ENCODE assay signal across 28 mouse cellular contexts in genomic region chr2:117958737-117959136, GRCm38 (mm10).
A peak's percentile ranks its signal among the peaks of the same experiment; 100 is the strongest.
DNase-seq lines count a peak whose midpoint lies in the region; ATAC-seq and TF ChIP-seq lines count a peak whose summit lies in the region.
"Had no signal": no experiment of that assay in that cellular context is flagged by ENCODE, and none has a peak within 500 bp of the region (broad histone marks: within the 10 kb centered on the region; RNA-seq: fewer than 3 reads in every experiment).

No protein-coding gene starts in this region.

- TF ChIP-seq POLR2A in myocyte (IDR thresholded peaks at IDR 0.05; ENCODE audit: insufficient read length, low read depth), result no peak

- H3K27ac ChIP-seq in liver, postnatal 0 days (ENCODE audit: low read depth), result no peak overlapping the region
- no peak overlapping the region for H3K27ac ChIP-seq in liver, embryonic 11.5 days (ENCODE audit: low read depth, low read length)
- H3K27ac ChIP-seq in hindbrain, embryonic 13.5 days, result no peak overlapping the region
- H3K27ac ChIP-seq: embryonic facial prominence, embryonic 10.5 days; embryonic facial prominence, embryonic 12.5 days; forebrain, embryonic 10.5 days; forebrain, embryonic 12.5 days had no signal

- no peak for ATAC-seq in liver, postnatal 0 days
- ATAC-seq in liver, embryonic 11.5 days (replicated peaks; ENCODE audit: low FRiP score), result no peak
- ATAC-seq in megakaryocyte, adult 5-6 weeks (ENCODE audit: poor library complexity, severe bottlenecking), result peak; percentile 51
- ATAC-seq in hindbrain, embryonic 13.5 days (ENCODE audit: low FRiP score), result no peak
- ATAC-seq: activated CD4-positive, CD25-positive, alpha-beta regulatory T cell, adult 4 months; CD4-positive, CD25-positive, alpha-beta regulatory T cell, adult 4 months; forebrain, embryonic 14.5 days; forebrain, embryonic 16.5 days; Patski had no signal

- 54% methylated on average over 4 of the region's 4 CpGs for WGBS in liver, postnatal 0 days (ENCODE audit: insufficient replicate concordance)
- WGBS in liver, embryonic 11.5 days, result 67% methylated on average over 4 of the region's 4 CpGs
- 89% methylated on average over 4 of the region's 4 CpGs for WGBS in hindbrain, embryonic 13.5 days

- 0 out of 2 replicates have a peak, but pooled peaks have one; percentile 18 for TF ChIP-seq EP300 in liver, postnatal 0 days (IDR thresholded peaks at IDR 0.05; ENCODE audit: low read depth)

- no peak overlapping the region for H3ac ChIP-seq in myocyte (ENCODE audit: control insufficient read depth, insufficient read length)

- H3K9ac ChIP-seq in liver, postnatal 0 days (replicated peaks), result no peak overlapping the region
- H3K9ac ChIP-seq in liver, embryonic 11.5 days (ENCODE audit: low read depth, low read length), result no peak overlapping the region
- no peak overlapping the region for H3K9ac ChIP-seq in hindbrain, embryonic 13.5 days
- H3K9ac ChIP-seq: embryonic facial prominence, embryonic 12.5 days; forebrain, embryonic 12.5 days had no signal

- no peaks in the 10 kb centered on the region for H3K9me3 ChIP-seq in liver, postnatal 0 days (ENCODE audit: low read length)
- H3K9me3 ChIP-seq in liver, embryonic 11.5 days (ENCODE audit: control insufficient read depth, low read length), result no peaks in the 10 kb centered on the region
- no peaks in the 10 kb centered on the region for H3K9me3 ChIP-seq in hindbrain, embryonic 13.5 days
- H3K9me3 ChIP-seq: embryonic facial prominence, embryonic 10.5 days; embryonic facial prominence, embryonic 12.5 days; forebrain, embryonic 10.5 days; forebrain, embryonic 12.5 days had no signal

- no peaks in the 10 kb centered on the region for H3K79me2 ChIP-seq in myocyte (ENCODE audit: control insufficient read depth, insufficient read depth)

- no peaks in the 10 kb centered on the region for H3K27me3 ChIP-seq in liver, postnatal 0 days (ENCODE audit: insufficient read depth, low read length)
- no peaks in the 10 kb centered on the region for H3K27me3 ChIP-seq in liver, embryonic 11.5 days (replicated peaks; ENCODE audit: control insufficient read depth, insufficient read depth, low read length)
- no peaks in the 10 kb centered on the region for H3K27me3 ChIP-seq in myocyte (ENCODE audit: control insufficient read depth, insufficient read depth, insufficient read length)
- H3K27me3 ChIP-seq in hindbrain, embryonic 13.5 days, result no peaks in the 10 kb centered on the region
- H3K27me3 ChIP-seq: CH12.LX; embryonic facial prominence, embryonic 12.5 days; forebrain, embryonic 12.5 days; Patski had no signal

- no peak for DNase-seq in liver, postnatal 0 days
- DNase-seq in liver, embryonic 11.5 days (ENCODE audit: low spot score), result no peak
- DNase-seq in adipocyte (ENCODE audit: low spot score), result peak; percentile 30
- no peak for DNase-seq in heart, postnatal 4 days
- no peak for DNase-seq in kidney, postnatal 25 days
- DNase-seq: adrenal gland, adult 2 months; adrenal gland, postnatal 10 days; adrenal gland, postnatal 25 days; cerebellum, adult 11-12 months; cerebellum, adult 2 months; cerebellum, adult 9-10 months; cerebellum, postnatal 10 days; cerebellum, postnatal 25 days had no signal

- H3K4me2 ChIP-seq in liver, postnatal 0 days (ENCODE audit: low read depth, low read length), result no peak overlapping the region
- no peak overlapping the region for H3K4me2 ChIP-seq in liver, embryonic 11.5 days
- H3K4me2 ChIP-seq in myocyte (ENCODE audit: low read depth), result no peak overlapping the region
- no peak overlapping the region for H3K4me2 ChIP-seq in hindbrain, embryonic 13.5 days
- H3K4me2 ChIP-seq: embryonic facial prominence, embryonic 12.5 days; forebrain, embryonic 12.5 days had no signal

- H3K4me1 ChIP-seq in liver, postnatal 0 days (ENCODE audit: insufficient read depth), result no peaks in the 10 kb centered on the region
- 0 out of 2 replicates have a peak, but pooled peaks cover 3% of the 10 kb centered on the region for H3K4me1 ChIP-seq in liver, embryonic 11.5 days (replicated peaks; ENCODE audit: control insufficient read depth, insufficient read depth, low read length)
- H3K4me1 ChIP-seq in hindbrain, embryonic 13.5 days (replicated peaks), result no peaks in the 10 kb centered on the region
- H3K4me1 ChIP-seq: forebrain, embryonic 12.5 days had no signal

- no peak overlapping the region for H3K4me3 ChIP-seq in liver, postnatal 0 days (ENCODE audit: low read depth, low read length)
- H3K4me3 ChIP-seq in liver, embryonic 11.5 days (ENCODE audit: low read depth, low read length), result no peak overlapping the region
- no peak overlapping the region for H3K4me3 ChIP-seq in myocyte
- no peak overlapping the region for H3K4me3 ChIP-seq in hindbrain, embryonic 13.5 days
- H3K4me3 ChIP-seq: embryonic facial prominence, embryonic 10.5 days; embryonic facial prominence, embryonic 12.5 days; erythroblast, embryonic 14.5 days; forebrain, embryonic 10.5 days; forebrain, embryonic 12.5 days had no signal

- no peak for TF ChIP-seq CTCF in liver, postnatal 0 days (IDR thresholded peaks at IDR 0.05; ENCODE audit: low read depth)

- H3K36me3 ChIP-seq in liver, postnatal 0 days (replicated peaks; ENCODE audit: insufficient read depth, low read length), result no peaks in the 10 kb centered on the region
- no peaks in the 10 kb centered on the region for H3K36me3 ChIP-seq in liver, embryonic 11.5 days (ENCODE audit: control insufficient read depth, insufficient read depth, low read length)
- H3K36me3 ChIP-seq in myocyte (ENCODE audit: control insufficient read depth, insufficient read depth), result no peaks in the 10 kb centered on the region
- no peaks in the 10 kb centered on the region for H3K36me3 ChIP-seq in hindbrain, embryonic 13.5 days
- H3K36me3 ChIP-seq: embryonic facial prominence, embryonic 10.5 days; embryonic facial prominence, embryonic 12.5 days; forebrain, embryonic 10.5 days; forebrain, embryonic 12.5 days; G1E had no signal

TF ChIP-seq in myocyte, 11 proteins besides CTCF, POLR2A, EP300 and RAD21:
- TF ChIP-seq USF1 (IDR thresholded peaks at IDR 0.05; ENCODE audit: low read depth) (no peak), MYOD1 (IDR thresholded peaks at IDR 0.05; ENCODE audit: control insufficient read depth in 1 of 3, insufficient read length in 2 of 3, low read depth in 2 of 3) (no peak), TCF3 (IDR thresholded peaks at IDR 0.05; ENCODE audit: insufficient read length, low read depth) (no peak), POLR2AphosphoS2 (IDR thresholded peaks at IDR 0.05; ENCODE audit: insufficient read length, low read depth) (no peak), E2F4 (IDR thresholded peaks at IDR 0.05; ENCODE audit: insufficient read depth) (no peak), REST (IDR thresholded peaks at IDR 0.05; ENCODE audit: insufficient read depth, insufficient read length) (no peak), CEBPB (IDR thresholded peaks at IDR 0.05; ENCODE audit: insufficient read depth, poor library complexity, severe bottlenecking) (peak; percentile 81), MAX (IDR thresholded peaks at IDR 0.05; ENCODE audit: low read depth) (no peak), MYOG (IDR thresholded peaks at IDR 0.05; ENCODE audit: control insufficient read depth in 1 of 3, insufficient read depth in 1 of 3, insufficient read length in 2 of 3, low read depth in 2 of 3) (no peak)
